Mouse (Mus musculus): Measurements from ENCODE around the gene Aldh3a2. TPM values are rescaled to one million over a fixed set of nuclear protein-coding genes. Genes with fewer than 3 reads are reported as not detected.

Aldh3a2 gene
- total and polyA plus RNA-seq, 3 experiments = 11.0 to 15.0 TPM; not detected in 1

- Histone ChIP-seq H3K79me2 (ENCODE audit: control insufficient read depth, insufficient read depth, low read length, poor library complexity) (no peaks in the 10 kb centered on the region), H3K4me3 (ENCODE audit: control insufficient read depth in 1 of 2, insufficient read depth in 1 of 2, low read depth in 2 of 2, low read length in 2 of 2) (no peak overlapping the region), H3K27me3 (ENCODE audit: control insufficient read depth in 1 of 2, insufficient read depth in 2 of 2, low read length in 2 of 2) (no peaks in the 10 kb centered on the region), H3K27ac (ENCODE audit: control insufficient read depth, low read depth, low read length) (no peak overlapping the region), H3K36me3 (ENCODE audit: control insufficient read depth in 1 of 2, insufficient read depth in 2 of 2, low read length in 2 of 2) (peaks cover 3 to 13% of the 10 kb centered on the region in 2 experiments), H3K9me3 (replicated peaks; ENCODE audit: insufficient read depth, low read length) (no peaks in the 10 kb centered on the region), H3K4me1 (ENCODE audit: control insufficient read depth in 1 of 2, insufficient read depth in 2 of 2, low read length in 2 of 2) (peaks cover 0 to 5% of the 10 kb centered on the region in 2 experiments; a peak in 1 of 4 replicates), H3K9ac (ENCODE audit: control insufficient read depth, low read depth, low read length, poor library complexity, severe bottlenecking) (no peak overlapping the region)
- TF ChIP-seq USF1 (IDR thresholded peaks at IDR 0.05; ENCODE audit: low read depth, low read length) (no peak), GATA1 (IDR thresholded peaks at IDR 0.05; ENCODE audit: low read depth, low read length) (no peak), USF2 (IDR thresholded peaks at IDR 0.05; ENCODE audit: borderline replicate concordance in 1 of 2, insufficient read depth in 1 of 2, low read depth in 1 of 2, low read length in 2 of 2) (no peak), POLR2AphosphoS5 (IDR thresholded peaks at IDR 0.05; ENCODE audit: borderline replicate concordance, low read depth, low read length) (no peak), GABPA (IDR thresholded peaks at IDR 0.05; ENCODE audit: low read depth, low read length) (no peak), TBP (IDR thresholded peaks at IDR 0.05; ENCODE audit: low read depth, low read length) (no peak), ZMIZ1 (IDR thresholded peaks at IDR 0.05; ENCODE audit: low read depth, low read length) (no peak), MAFK (IDR thresholded peaks at IDR 0.05; ENCODE audit: borderline replicate concordance, low read depth, low read length) (no peak), ELF1 (IDR thresholded peaks at IDR 0.05; ENCODE audit: low read depth, low read length) (no peak), TCF12 (IDR thresholded peaks at IDR 0.05; ENCODE audit: low read depth, low read length) (no peak), MAX (IDR thresholded peaks at IDR 0.05; ENCODE audit: low read length) (no peak), ZC3H11A (IDR thresholded peaks at IDR 0.05; ENCODE audit: low read depth, low read length) (no peak), TAL1 (IDR thresholded peaks at IDR 0.05; ENCODE audit: low read length) (no peak)
- DNase-seq (ENCODE audit: low read depth, low spot score) = no peak
These were observed 15.5 kb downstream of the Aldh3a2 start for GRCm38 (mm10) chr11:61251741-61252140.

GRCm38 (mm10) chr11:61244406-61244805 lies 22.9 kb downstream of the Aldh3a2 start:
- no peak for DNase-seq (ENCODE audit: low read depth, low spot score)
- Histone ChIP-seq H3K9ac (ENCODE audit: control insufficient read depth, low read depth, low read length, poor library complexity, severe bottlenecking) (no peak overlapping the region), H3K4me1 (ENCODE audit: control insufficient read depth in 1 of 2, insufficient read depth in 2 of 2, low read length in 2 of 2) (no peaks in the 10 kb centered on the region), H3K9me3 (replicated peaks; ENCODE audit: insufficient read depth, low read length) (no peaks in the 10 kb centered on the region), H3K4me3 (ENCODE audit: control insufficient read depth in 1 of 2, insufficient read depth in 1 of 2, low read depth in 2 of 2, low read length in 2 of 2) (no peak overlapping the region), H3K79me2 (ENCODE audit: control insufficient read depth, insufficient read depth, low read length, poor library complexity) (no peaks in the 10 kb centered on the region), H3K27ac (ENCODE audit: control insufficient read depth, low read depth, low read length) (no peak overlapping the region), H3K27me3 (ENCODE audit: control insufficient read depth in 1 of 2, insufficient read depth in 2 of 2, low read length in 2 of 2) (no peaks in the 10 kb centered on the region), H3K36me3 (ENCODE audit: control insufficient read depth in 1 of 2, insufficient read depth in 2 of 2, low read length in 2 of 2) (no peaks in the 10 kb centered on the region)
- TF ChIP-seq POLR2AphosphoS5 (IDR thresholded peaks at IDR 0.05; ENCODE audit: borderline replicate concordance, low read depth, low read length) (no peak), MXI1 (IDR thresholded peaks at IDR 0.05; ENCODE audit: low read depth, low read length) (no peak), KAT2A (conservative IDR thresholded peaks at IDR 0.05; ENCODE audit: low read depth, low read length) (no peak), CTCF (IDR thresholded peaks at IDR 0.05 in 2 of 3, conservative IDR thresholded peaks at IDR 0.05 in 1 of 3; ENCODE audit: control insufficient read depth in 1 of 3, insufficient read depth in 1 of 3, low read depth in 2 of 3, low read length in 3 of 3, poor library complexity in 1 of 3, severe bottlenecking in 1 of 3) (no peak), ZC3H11A (IDR thresholded peaks at IDR 0.05; ENCODE audit: low read depth, low read length) (no peak), HCFC1 (IDR thresholded peaks at IDR 0.05; ENCODE audit: low read depth, low read length) (no peak), MAFK (IDR thresholded peaks at IDR 0.05; ENCODE audit: borderline replicate concordance, low read depth, low read length) (no peak), RAD21 (IDR thresholded peaks at IDR 0.05; ENCODE audit: low read depth, low read length) (no peak), BHLHE40 (IDR thresholded peaks at IDR 0.05; ENCODE audit: borderline replicate concordance, low read depth, low read length) (no peak), NRF1 (IDR thresholded peaks at IDR 0.05; ENCODE audit: insufficient read depth, low read depth, low read length, poor library complexity, severe bottlenecking) (no peak), UBTF (IDR thresholded peaks at IDR 0.05; ENCODE audit: borderline replicate concordance, insufficient read depth, low read depth, low read length) (no peak), RCOR1 (IDR thresholded peaks at IDR 0.05; ENCODE audit: low read depth, low read length) (no peak), SIN3A (IDR thresholded peaks at IDR 0.05; ENCODE audit: low read length) (no peak), POLR2A (IDR thresholded peaks at IDR 0.05; ENCODE audit: control insufficient read depth in 1 of 2, insufficient read depth in 1 of 2, low read depth in 1 of 2, low read length in 2 of 2, poor library complexity in 1 of 2) (no peak)

Measured in MEL (cell line).